Mouse (Mus musculus): ENCODE data around the gene Eif5a.

The Eif5a gene

GRCm38 (mm10) chr11:69872451-69872850 lies 49.3 kb downstream of the Eif5a start:
- DNase-seq (ENCODE audit: low spot score): no peak

GRCm38 (mm10) chr11:69871822-69872221 lies 49.9 kb downstream of the Eif5a start:
- DNase-seq (ENCODE audit: low spot score): no peak

- DNase-seq (ENCODE audit: low spot score): no peak
These were observed 51.3 kb downstream of the Eif5a start for GRCm38 (mm10) chr11:69870289-69871069.

DNA sequence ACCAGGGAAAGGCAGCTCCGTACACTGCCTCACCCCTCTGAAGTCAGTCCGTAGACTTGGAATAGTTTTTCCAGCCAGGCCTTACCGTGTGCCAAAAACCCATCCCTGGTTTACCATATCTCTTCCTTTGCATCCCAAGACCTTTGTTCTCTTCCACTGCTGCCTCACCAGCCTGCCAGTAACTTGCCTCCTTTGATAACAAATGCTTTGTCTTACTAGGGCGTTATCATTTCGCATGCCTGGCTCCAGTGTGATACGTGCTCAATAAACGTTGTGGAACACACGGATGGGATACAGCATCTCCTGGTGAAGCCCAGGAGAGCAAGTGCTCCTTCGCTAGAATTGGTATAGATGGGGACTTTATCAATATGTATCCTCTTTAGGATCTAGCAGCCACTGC lies 54.4 kb downstream of the Eif5a start:
- no peak for DNase-seq (ENCODE audit: low spot score)
